Mouse (Mus musculus): ENCODE data around the gene Cd93. TPM values are rescaled to one million over a fixed set of nuclear protein-coding genes. Genes with fewer than 3 reads are reported as not detected.
A peak's percentile ranks its signal among the peaks of the same experiment; 100 is the strongest.

The Cd93 gene
- polyA plus RNA-seq, 1 experiment from 2014 or later = 40.2 TPM

DNA sequence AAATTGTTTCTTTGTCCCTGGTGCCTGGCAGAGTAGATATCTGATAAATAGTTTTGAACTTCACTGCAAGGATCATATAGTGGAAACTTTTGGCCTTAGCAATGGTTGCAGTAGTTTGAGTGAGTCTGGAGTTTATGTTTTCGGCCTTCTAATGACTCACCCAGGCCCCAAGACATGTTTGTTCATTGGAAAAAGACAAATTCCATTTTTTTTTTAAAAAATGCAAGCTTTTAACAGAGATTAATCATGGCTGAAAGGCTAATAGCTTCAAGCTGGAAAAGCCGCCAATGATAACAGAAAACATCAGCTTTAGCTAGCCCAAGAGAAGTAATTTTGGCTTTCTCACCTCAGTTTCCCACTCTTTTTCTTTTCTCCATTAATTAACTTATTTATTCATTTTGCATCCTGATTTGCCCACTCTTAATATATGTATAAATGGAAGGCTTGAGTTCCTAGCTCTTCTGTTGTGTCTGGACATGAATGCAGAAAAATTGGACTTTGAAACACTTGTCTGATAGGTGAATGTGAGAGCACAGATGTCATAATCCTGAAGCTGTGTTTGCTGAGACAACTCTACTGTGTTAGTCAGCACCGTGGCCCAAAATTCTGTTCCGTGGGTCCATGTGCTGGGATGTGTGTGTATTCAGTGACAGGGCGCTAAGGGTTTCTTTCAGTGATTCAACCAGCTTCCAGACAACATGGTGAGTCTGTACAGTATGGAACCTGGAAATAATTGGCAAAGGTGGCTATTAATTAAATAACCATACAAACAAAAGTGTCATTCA, 44.3 kb downstream of the Cd93 start:
- no peak for ATAC-seq (ENCODE audit: low read depth)

DNA sequence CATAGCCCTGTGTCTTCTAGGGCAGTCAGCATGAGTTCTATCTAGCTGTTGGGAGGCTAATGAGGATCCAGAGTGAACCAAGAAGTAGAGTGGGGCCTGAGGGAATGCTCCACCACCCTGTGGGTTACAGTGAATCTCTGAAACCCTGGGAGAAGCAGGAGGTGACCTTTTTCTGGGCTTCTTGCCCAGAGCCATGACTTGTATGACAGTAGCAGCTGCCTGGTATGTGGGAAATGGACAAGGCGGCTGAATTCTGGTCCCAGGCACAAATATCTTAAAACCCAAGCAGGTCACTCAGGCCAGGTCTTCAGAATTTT, 45.6 kb downstream of the Cd93 start:
- ATAC-seq (ENCODE audit: low read depth) = peak; percentile 65
- Histone ChIP-seq H3K9ac (ENCODE audit: low read length) (no peak overlapping the region), H3K27me3 (ENCODE audit: control insufficient read depth, insufficient read depth, low read depth, low read length) (peaks cover 2% of the 10 kb centered on the region; the same call in 1 of the 2 replicates), H3K4me1 (replicated peaks; ENCODE audit: control insufficient read depth, insufficient read depth, low read length) (peaks cover 49% of the 10 kb centered on the region), H3K4me3 (ENCODE audit: low read length) (no peak overlapping the region), H3K4me2 (ENCODE audit: low read depth, low read length) (no peak overlapping the region; the same call in 1 of the 2 replicates), H3K27ac (ENCODE audit: low read length) (peak overlapping the region; percentile 59), H3K9me3 (ENCODE audit: control insufficient read depth, low read length) (no peaks in the 10 kb centered on the region), H3K36me3 (ENCODE audit: control insufficient read depth, insufficient read depth, low read length) (no peaks in the 10 kb centered on the region)
- 33% methylated on average over 1 of the region's 1 CpGs for WGBS

More for the DNA sequence above, 44.3 kb downstream of the Cd93 start:
- no peak overlapping the region for H3K27ac ChIP-seq (ENCODE audit: low read length)
- H3K4me1 ChIP-seq (replicated peaks; ENCODE audit: control insufficient read depth, insufficient read depth, low read length) = peaks cover 59% of the 10 kb centered on the region
- no peak overlapping the region for H3K4me2 ChIP-seq (ENCODE audit: low read depth, low read length)
- no peaks in the 10 kb centered on the region for H3K9me3 ChIP-seq (ENCODE audit: control insufficient read depth, low read length)
- H3K36me3 ChIP-seq (ENCODE audit: control insufficient read depth, insufficient read depth, low read length) = no peaks in the 10 kb centered on the region
- 78% methylated on average over 5 of the region's 5 CpGs for whole genome bisulfite sequencing
- no peak overlapping the region for H3K9ac ChIP-seq (ENCODE audit: low read length)
- peaks cover 2% of the 10 kb centered on the region; the same call in 1 of the 2 replicates for H3K27me3 ChIP-seq (ENCODE audit: control insufficient read depth, insufficient read depth, low read depth, low read length)
- H3K4me3 ChIP-seq (ENCODE audit: low read length) = no peak overlapping the region

- Histone ChIP-seq H3K9me3 (ENCODE audit: control insufficient read depth, low read length) (no peaks in the 10 kb centered on the region), H3K4me1 (replicated peaks; ENCODE audit: control insufficient read depth, insufficient read depth, low read length) (peaks cover 44% of the 10 kb centered on the region), H3K27ac (ENCODE audit: low read length) (peak overlapping the region; percentile 59), H3K36me3 (ENCODE audit: control insufficient read depth, insufficient read depth, low read length) (no peaks in the 10 kb centered on the region), H3K4me2 (ENCODE audit: low read depth, low read length) (peak overlapping the region; percentile 33), H3K9ac (ENCODE audit: low read length) (no peak overlapping the region), H3K4me3 (ENCODE audit: low read length) (no peak overlapping the region), H3K27me3 (ENCODE audit: control insufficient read depth, insufficient read depth, low read depth, low read length) (peaks cover 2% of the 10 kb centered on the region; the same call in 1 of the 2 replicates)
- 17% methylated on average over 11 of the region's 11 CpGs for WGBS
- ATAC-seq (ENCODE audit: low read depth) = peak; percentile 65
These were observed 46.2 kb downstream of the Cd93 start for GRCm38 (mm10) chr2:148397015-148397783.

GRCm38 (mm10) chr2:148396209-148396608, 47.2 kb downstream of the Cd93 start:
- no peaks in the 10 kb centered on the region for H3K36me3 ChIP-seq (ENCODE audit: control insufficient read depth, insufficient read depth, low read length)
- no peak overlapping the region for H3K27ac ChIP-seq (ENCODE audit: low read length)
- no peak for ATAC-seq (ENCODE audit: low read depth)
- peaks cover 2% of the 10 kb centered on the region; the same call in 1 of the 2 replicates for H3K27me3 ChIP-seq (ENCODE audit: control insufficient read depth, insufficient read depth, low read depth, low read length)
- H3K4me1 ChIP-seq (replicated peaks; ENCODE audit: control insufficient read depth, insufficient read depth, low read length) = peaks cover 43% of the 10 kb centered on the region
- H3K9me3 ChIP-seq (ENCODE audit: control insufficient read depth, low read length) = no peaks in the 10 kb centered on the region
- WGBS = 66% methylated on average over 10 of the region's 10 CpGs
- H3K4me2 ChIP-seq (ENCODE audit: low read depth, low read length) = peak overlapping the region; percentile 100
- no peak overlapping the region for H3K9ac ChIP-seq (ENCODE audit: low read length)
- H3K4me3 ChIP-seq (ENCODE audit: low read length) = peak overlapping the region; percentile 63

- no peaks in the 10 kb centered on the region for H3K36me3 ChIP-seq (ENCODE audit: control insufficient read depth, insufficient read depth, low read length)
- peak within 1 kb of the TSS; percentile 69 for H3K9ac ChIP-seq (ENCODE audit: low read length)
- no peak within 1 kb of the TSS for H3K27ac ChIP-seq (ENCODE audit: low read length)
- no peaks in the 10 kb centered on the region for H3K9me3 ChIP-seq (ENCODE audit: control insufficient read depth, low read length)
- peak within 1 kb of the TSS; percentile 63 for H3K4me3 ChIP-seq (ENCODE audit: low read length)
- peaks cover 39% of the 10 kb centered on the region for H3K4me1 ChIP-seq (replicated peaks; ENCODE audit: control insufficient read depth, insufficient read depth, low read length)
- ATAC-seq (ENCODE audit: low read depth) = peak; percentile 57
- H3K4me2 ChIP-seq (ENCODE audit: low read depth, low read length) = peak within 1 kb of the TSS; percentile 100
- peaks cover 2% of the 10 kb centered on the region; the same call in 1 of the 2 replicates for H3K27me3 ChIP-seq (ENCODE audit: control insufficient read depth, insufficient read depth, low read depth, low read length)
- 2% methylated on average over 82 of the region's 83 CpGs for WGBS
These were observed 48.0 kb downstream of the Cd93 start, which contains the start of gene Sstr4 for GRCm38 (mm10) chr2:148395131-148396051. TSS of gene Sstr4 (plus strand) at chr2:148395344.

- no peaks in the 10 kb centered on the region for H3K36me3 ChIP-seq (ENCODE audit: control insufficient read depth, insufficient read depth, low read length)
- H3K4me3 ChIP-seq (ENCODE audit: low read length) = no peak overlapping the region
- H3K27ac ChIP-seq (ENCODE audit: low read length) = no peak overlapping the region
- H3K4me1 ChIP-seq (replicated peaks; ENCODE audit: control insufficient read depth, insufficient read depth, low read length) = peaks cover 29% of the 10 kb centered on the region
- ATAC-seq (ENCODE audit: low read depth) = no peak
- H3K27me3 ChIP-seq (ENCODE audit: control insufficient read depth, insufficient read depth, low read depth, low read length) = peaks cover 2% of the 10 kb centered on the region; the same call in 1 of the 2 replicates
- H3K9ac ChIP-seq (ENCODE audit: low read length) = no peak overlapping the region
- no peaks in the 10 kb centered on the region for H3K9me3 ChIP-seq (ENCODE audit: control insufficient read depth, low read length)
- H3K4me2 ChIP-seq (ENCODE audit: low read depth, low read length) = no peak overlapping the region
These were observed 49.5 kb downstream of the Cd93 start for GRCm38 (mm10) chr2:148393846-148394245.

DNA sequence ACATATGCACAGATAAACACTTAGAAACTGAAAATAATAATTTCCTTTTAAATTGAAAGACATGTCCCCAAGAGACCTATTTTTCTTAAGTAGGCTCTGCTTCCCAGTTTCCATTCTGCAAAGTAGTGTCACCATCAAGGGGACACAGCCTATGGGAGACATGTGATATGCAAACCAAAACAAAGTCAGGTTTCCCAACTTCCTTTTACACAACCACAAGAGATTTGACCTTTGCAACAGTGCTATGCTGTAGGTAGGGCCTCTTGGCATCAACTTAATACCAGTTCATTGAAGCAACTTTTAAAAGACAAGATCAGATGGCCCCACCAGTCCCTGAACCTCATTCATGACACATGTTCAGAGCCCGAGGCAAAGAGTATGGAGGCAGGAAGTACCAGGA, 50.2 kb downstream of the Cd93 start:
- Histone ChIP-seq H3K27ac (ENCODE audit: low read length) (no peak overlapping the region), H3K36me3 (ENCODE audit: control insufficient read depth, insufficient read depth, low read length) (no peaks in the 10 kb centered on the region), H3K4me3 (ENCODE audit: low read length) (no peak overlapping the region), H3K4me1 (replicated peaks; ENCODE audit: control insufficient read depth, insufficient read depth, low read length) (peaks cover 28% of the 10 kb centered on the region), H3K9me3 (ENCODE audit: control insufficient read depth, low read length) (no peaks in the 10 kb centered on the region), H3K4me2 (ENCODE audit: low read depth, low read length) (no peak overlapping the region), H3K27me3 (ENCODE audit: control insufficient read depth, insufficient read depth, low read depth, low read length) (peaks cover 2% of the 10 kb centered on the region; the same call in 1 of the 2 replicates), H3K9ac (ENCODE audit: low read length) (no peak overlapping the region)
- no peak for ATAC-seq (ENCODE audit: low read depth)
- 53% methylated on average over 1 of the region's 1 CpGs for WGBS

- no peaks in the 10 kb centered on the region for H3K36me3 ChIP-seq (ENCODE audit: control insufficient read depth, insufficient read depth, low read length)
- no peak overlapping the region for H3K4me3 ChIP-seq (ENCODE audit: low read length)
- H3K9ac ChIP-seq (ENCODE audit: low read length) = no peak overlapping the region
- H3K4me1 ChIP-seq (replicated peaks; ENCODE audit: control insufficient read depth, insufficient read depth, low read length) = no peaks in the 10 kb centered on the region
- ATAC-seq (ENCODE audit: low read depth) = no peak
- H3K27ac ChIP-seq (ENCODE audit: low read length) = no peak overlapping the region
- WGBS = 65% methylated on average over 6 of the region's 6 CpGs
- H3K9me3 ChIP-seq (ENCODE audit: control insufficient read depth, low read length) = no peaks in the 10 kb centered on the region
- H3K4me2 ChIP-seq (ENCODE audit: low read depth, low read length) = no peak overlapping the region
- H3K27me3 ChIP-seq (ENCODE audit: control insufficient read depth, insufficient read depth, low read depth, low read length) = no peaks in the 10 kb centered on the region
These were observed 55.4 kb downstream of the Cd93 start for GRCm38 (mm10) chr2:148387652-148388581.

Data from lung, embryonic 16.5 days (tissue).